Mouse (Mus musculus) 416B (cell line): Measurements from ENCODE around the gene Mrtfa.
A peak's percentile ranks its signal among the peaks of the same experiment; 100 is the strongest.

Experiments used
- DNase-seq: peaks from one replicate; pipeline ENCODE4 v3.0.0; 2011; ENCODE audit warnings: low read depth

The Mrtfa gene

GRCm38 (mm10) chr15:81027378-81028173 is 163.0 kb downstream of the Mrtfa start:
- peak; percentile 85 for DNase-seq

GRCm38 (mm10) chr15:81026901-81027300 is 163.7 kb downstream of the Mrtfa start:
- no peak for DNase-seq

GRCm38 (mm10) chr15:81023842-81024241 is 166.7 kb downstream of the Mrtfa start:
- no peak for DNase-seq

GRCm38 (mm10) chr15:81022437-81022836 is 168.1 kb downstream of the Mrtfa start:
- DNase-seq, result no peak

- peak; percentile 87 for DNase-seq
Observed at GRCm38 (mm10) chr15:81021377-81021776, 169.2 kb downstream of the Mrtfa start.

- DNase-seq, result no peak
Observed at GRCm38 (mm10) chr15:81017308-81017707, 173.2 kb downstream of the Mrtfa start.

GRCm38 (mm10) chr15:81016488-81016887 is 174.1 kb downstream of the Mrtfa start:
- no peak for DNase-seq

- DNase-seq, result no peak
Observed at GRCm38 (mm10) chr15:81015068-81015744, 175.4 kb downstream of the Mrtfa start.

GRCm38 (mm10) chr15:81013186-81013585 is 177.4 kb downstream of the Mrtfa start:
- no peak for DNase-seq

GRCm38 (mm10) chr15:81012359-81012758 is 178.2 kb downstream of the Mrtfa start:
- no peak for DNase-seq

- no peak for DNase-seq
Observed at GRCm38 (mm10) chr15:81011523-81011922, 179.0 kb downstream of the Mrtfa start.

GRCm38 (mm10) chr15:81010114-81010513 is 180.4 kb downstream of the Mrtfa start:
- no peak for DNase-seq

- DNase-seq, result peak; percentile 56
Observed at GRCm38 (mm10) chr15:81008689-81009123, 181.9 kb downstream of the Mrtfa start.

- DNase-seq, result no peak
Observed at GRCm38 (mm10) chr15:81007905-81008304, 182.7 kb downstream of the Mrtfa start.

- DNase-seq, result no peak
Observed at GRCm38 (mm10) chr15:81007339-81007738, 183.2 kb downstream of the Mrtfa start.

GRCm38 (mm10) chr15:81006127-81006735 is 184.3 kb downstream of the Mrtfa start:
- DNase-seq, result no peak

- peak; percentile 26 for DNase-seq
Observed at GRCm38 (mm10) chr15:81000419-81001138, 190.0 kb downstream of the Mrtfa start.

- DNase-seq, result no peak
Observed at GRCm38 (mm10) chr15:80997077-80997476, 193.5 kb downstream of the Mrtfa start.

- no peak for DNase-seq
Observed at GRCm38 (mm10) chr15:80996090-80996835, 194.3 kb downstream of the Mrtfa start.

- DNase-seq, result no peak
Observed at GRCm38 (mm10) chr15:80994959-80995358, 195.6 kb downstream of the Mrtfa start.

GRCm38 (mm10) chr15:80989712-80990111 is 200.8 kb downstream of the Mrtfa start:
- DNase-seq, result no peak
